Mouse (Mus musculus): ENCODE results near the gene Irf9.

GRCm38 (mm10) chr14:55651528-55651927 is 48.2 kb downstream of the Irf9 start:
- TF ChIP-seq MAZ (IDR thresholded peaks at IDR 0.05; ENCODE audit: low read depth, low read length) = no peak
- no peak for TF ChIP-seq GABPA (IDR thresholded peaks at IDR 0.05; ENCODE audit: insufficient replicate concordance, low read depth, low read length)
- no peak for TF ChIP-seq CTCF (conservative IDR thresholded peaks at IDR 0.05 in 1 of 2, IDR thresholded peaks at IDR 0.05 in 1 of 2; ENCODE audit: low read depth in 2 of 2, low read length in 2 of 2)
- no peak for TF ChIP-seq EP300 (IDR thresholded peaks at IDR 0.05; ENCODE audit: low read length)
- TF ChIP-seq SMC3 (IDR thresholded peaks at IDR 0.05; ENCODE audit: low read depth, low read length) = no peak
- TF ChIP-seq POLR2A (IDR thresholded peaks at IDR 0.05; ENCODE audit: low read depth, low read length) = no peak
- TF ChIP-seq CHD1 (IDR thresholded peaks at IDR 0.05; ENCODE audit: low read depth, low read length) = no peak
- TF ChIP-seq MAFK (IDR thresholded peaks at IDR 0.05; ENCODE audit: insufficient replicate concordance, low read length) = no peak
- no peak for TF ChIP-seq ETS1 (conservative IDR thresholded peaks at IDR 0.05; ENCODE audit: low read depth, low read length)

Measured in CH12.LX (cell line).